Mouse (Mus musculus) lung, postnatal 36 days (tissue): ENCODE measurements around the gene Unc13d.
"Not testable (repeated sequence)": the region's sequence is repeated elsewhere in the genome, so short reads cannot be mapped to it uniquely, and the experiment has no call there.

Experiments
- DNase-seq: peaks from one replicate; pipeline ENCODE4 v3.0.0; 2022; ENCODE audit warnings: mixed read lengths

The Unc13d gene

GRCm38 (mm10) chr11:116077446-116078204 lies at the start of gene Unc13d:
Unc13d (minus strand) TSS chr11:116077961.
- peak; percentile 85 for DNase-seq

DNA sequence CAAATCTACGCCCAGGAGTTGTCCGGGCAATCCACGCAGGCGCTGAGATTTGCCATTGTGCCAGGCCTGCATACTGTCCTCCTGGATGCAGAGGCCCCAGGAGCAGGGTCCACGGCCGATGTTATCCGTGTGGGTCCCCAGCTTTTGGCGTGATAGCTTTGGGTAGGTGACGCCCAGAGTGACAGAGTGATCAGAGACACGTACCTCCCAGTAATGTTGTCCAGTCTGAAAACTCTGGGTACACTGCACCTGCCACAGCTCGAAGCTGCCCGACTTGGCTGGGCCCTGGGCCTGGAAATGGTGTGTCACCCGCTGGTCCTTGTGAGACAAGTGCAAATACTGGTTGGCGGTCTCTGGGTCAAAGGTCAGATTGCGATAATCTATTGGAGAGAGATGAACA lies 48.5 kb upstream of the Unc13d start:
- no peak for DNase-seq

DNA sequence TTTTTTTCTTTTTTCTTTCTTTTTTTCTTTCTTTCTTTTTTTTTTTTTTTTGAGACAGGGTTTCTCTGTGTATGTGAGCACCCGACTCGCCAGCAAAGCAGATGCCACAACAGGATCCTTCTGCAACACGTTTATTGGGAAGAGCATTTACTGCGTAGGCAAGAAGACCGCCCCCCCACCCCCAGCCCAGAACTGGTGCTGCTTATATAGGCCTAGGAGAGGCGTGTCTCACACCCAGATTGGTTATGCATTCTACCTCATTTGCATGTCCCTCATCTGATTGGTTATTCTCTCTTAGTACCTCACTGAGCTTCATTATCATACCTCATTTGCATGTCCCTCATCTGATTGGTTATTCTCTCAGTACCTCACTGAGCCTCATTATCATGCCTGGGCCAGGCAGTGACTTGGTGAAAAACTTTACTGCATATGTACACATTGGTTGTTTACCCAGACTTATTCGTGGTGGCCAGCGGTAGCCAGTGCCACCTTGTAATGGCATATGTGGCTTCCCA lies 44.0 kb upstream of the Unc13d start:
- DNase-seq: not testable (repeated sequence)

GRCm38 (mm10) chr11:116117819-116118218 lies 40.1 kb upstream of the Unc13d start:
- peak; percentile 43 for DNase-seq

DNA sequence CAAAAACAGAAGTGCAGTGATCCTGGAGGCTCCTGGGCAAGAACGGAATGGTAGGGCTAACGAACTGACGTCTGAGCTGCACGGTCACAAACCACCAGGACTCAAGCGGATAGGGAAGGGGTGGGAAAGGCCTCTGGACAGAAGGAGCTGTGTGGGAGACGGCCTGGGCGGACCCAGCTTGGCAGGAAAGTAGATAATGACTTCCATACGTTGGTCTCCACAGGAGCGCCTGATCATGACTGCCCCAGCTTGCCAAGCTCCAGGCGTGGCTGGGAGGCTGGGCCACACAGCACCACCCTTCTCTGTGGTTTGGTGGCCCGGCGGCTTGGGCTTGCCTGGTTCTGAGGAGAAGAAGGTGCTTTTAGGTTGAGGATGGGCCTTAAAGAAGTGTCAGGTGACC lies 39.5 kb upstream of the Unc13d start:
- no peak for DNase-seq

DNA sequence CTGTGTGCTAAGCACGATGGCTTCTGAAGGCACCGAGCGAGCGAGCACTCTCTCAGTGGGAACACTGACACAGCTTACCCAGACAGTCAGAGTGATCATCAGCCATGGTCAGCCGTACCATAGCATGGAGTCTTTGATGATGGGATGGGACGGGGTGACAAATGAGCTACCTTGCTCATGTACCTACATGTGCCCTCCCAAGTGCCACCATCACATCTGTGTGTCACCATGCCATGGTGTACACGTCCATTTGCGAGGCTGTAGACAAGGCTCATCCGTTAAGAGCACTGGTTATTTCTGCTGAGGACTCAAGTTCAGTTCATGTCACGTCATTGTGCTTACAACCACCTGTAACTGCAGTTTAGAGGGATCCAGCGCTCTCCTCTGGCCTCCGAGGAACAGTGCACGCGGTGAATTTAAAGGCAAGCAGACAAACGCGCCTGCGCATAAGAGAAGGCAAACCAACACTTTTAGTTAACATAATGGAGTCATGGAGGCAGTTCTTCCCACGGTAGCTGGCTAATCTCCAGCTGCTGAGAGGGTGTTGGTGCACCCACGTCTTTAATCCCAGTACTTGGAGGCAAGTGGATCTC lies 33.9 kb upstream of the Unc13d start:
- DNase-seq: peak; percentile 35

GRCm38 (mm10) chr11:116111067-116111466 lies 33.3 kb upstream of the Unc13d start:
- no peak for DNase-seq

- peak; percentile 74 for DNase-seq
Observed at GRCm38 (mm10) chr11:116110540-116110939, 32.8 kb upstream of the Unc13d start.

GRCm38 (mm10) chr11:116110131-116110530 lies 32.4 kb upstream of the Unc13d start:
- peak; percentile 79 for DNase-seq

DNA sequence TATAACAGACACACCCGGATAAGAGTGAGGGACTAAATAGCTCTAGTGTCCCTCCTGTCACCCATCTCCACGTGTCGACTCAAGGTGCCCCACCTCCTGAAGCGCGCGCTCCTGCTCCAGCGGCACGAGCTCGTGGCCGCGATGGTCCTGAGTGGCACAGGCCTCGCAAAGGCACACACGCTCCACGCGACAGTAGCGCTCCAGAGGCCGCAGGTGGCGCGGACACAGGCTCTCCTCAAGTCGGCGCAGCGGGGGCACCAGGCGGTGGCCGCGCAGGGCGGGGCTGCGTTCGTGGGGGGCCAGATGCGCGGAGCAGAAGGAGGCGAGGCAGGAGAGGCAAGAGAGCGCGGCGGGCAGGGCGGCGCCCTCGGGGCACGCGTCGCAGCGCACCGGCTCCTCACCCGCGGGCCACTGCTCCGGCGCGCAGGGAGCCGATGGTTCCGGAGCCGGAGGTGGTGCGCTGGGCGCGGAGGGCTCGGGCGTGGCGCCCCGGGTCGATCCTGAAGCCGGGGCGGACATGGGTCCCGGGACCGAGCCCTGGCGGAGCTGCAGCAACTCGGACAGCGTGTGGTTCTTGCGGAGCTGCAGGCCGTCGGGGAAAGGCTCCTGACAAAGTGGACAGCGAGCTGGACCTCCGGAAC lies 31.8 kb upstream of the Unc13d start:
- no peak for DNase-seq

GRCm38 (mm10) chr11:116108464-116109137 lies 30.8 kb upstream of the Unc13d start:
- peak; percentile 71 for DNase-seq

DNA sequence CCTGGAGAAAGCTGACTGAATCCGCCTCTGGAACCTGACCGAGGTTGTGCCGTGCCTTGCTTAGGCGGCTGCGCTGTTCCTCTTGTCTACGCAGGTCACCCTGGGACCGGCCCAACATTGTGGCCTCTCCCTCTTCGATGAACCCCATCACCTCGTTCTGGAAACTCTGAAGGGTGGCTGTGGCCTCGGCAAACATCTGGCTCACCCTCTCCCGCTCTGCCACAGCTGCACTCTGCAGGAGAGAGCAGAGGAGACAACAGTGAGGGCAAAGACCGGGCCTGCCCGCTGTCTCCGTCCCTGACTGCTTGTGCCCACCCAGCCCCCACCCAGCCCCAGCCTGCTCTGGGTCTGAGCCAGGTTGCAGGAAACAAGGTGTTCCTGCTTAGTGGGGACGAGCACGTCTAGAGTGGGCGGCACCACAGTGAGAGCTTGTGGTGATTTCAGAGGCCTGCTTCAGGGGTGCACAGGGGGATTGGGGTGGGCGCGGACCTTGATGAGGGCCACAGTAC lies 30.1 kb upstream of the Unc13d start:
- DNase-seq: no peak

DNA sequence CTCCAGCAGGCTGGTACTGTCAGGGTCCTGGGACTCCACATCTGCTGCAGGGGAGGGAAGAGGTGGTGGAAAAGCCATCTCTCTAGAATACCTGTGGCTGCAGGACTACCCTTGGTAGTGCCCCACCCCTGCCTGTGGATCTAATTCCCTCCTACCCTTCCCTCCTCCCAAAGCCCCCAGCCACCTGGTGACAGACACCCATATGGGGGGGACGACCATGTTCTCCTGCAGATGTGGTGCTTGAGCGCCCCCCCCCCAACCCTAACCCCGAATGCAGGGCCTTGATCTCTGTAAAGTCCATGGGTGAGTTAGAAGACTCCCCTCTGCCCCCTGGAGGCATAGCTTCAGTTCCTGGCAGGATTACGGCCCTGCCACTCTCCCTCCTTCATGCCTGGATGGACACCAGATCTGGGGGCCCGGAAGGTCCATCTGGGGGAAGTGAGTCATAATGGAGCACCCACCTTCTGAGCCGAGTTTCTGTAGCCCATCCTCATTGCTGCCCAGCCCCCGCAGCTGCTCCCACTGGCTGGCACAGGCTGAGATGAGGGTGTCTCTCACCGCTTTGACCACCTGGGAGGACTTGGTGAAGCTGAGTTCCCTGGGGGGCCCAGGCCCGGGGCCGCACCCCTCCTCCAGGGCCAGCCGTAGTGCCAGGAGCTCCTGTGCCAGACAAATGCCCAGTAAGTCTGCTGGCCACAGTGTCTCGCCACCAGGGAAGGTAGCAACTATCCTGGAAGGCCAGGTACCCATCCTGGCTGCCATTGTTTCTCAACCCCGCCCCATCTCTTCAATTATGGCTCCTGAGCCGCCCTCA lies 29.4 kb upstream of the Unc13d start:
- no peak for DNase-seq

GRCm38 (mm10) chr11:116106154-116106962 lies 28.6 kb upstream of the Unc13d start:
- DNase-seq: no peak

- no peak for DNase-seq
Observed at GRCm38 (mm10) chr11:116105065-116105464, 27.3 kb upstream of the Unc13d start.

- peak; percentile 81 for DNase-seq
Observed at GRCm38 (mm10) chr11:116104006-116104646, 26.4 kb upstream of the Unc13d start.

DNA sequence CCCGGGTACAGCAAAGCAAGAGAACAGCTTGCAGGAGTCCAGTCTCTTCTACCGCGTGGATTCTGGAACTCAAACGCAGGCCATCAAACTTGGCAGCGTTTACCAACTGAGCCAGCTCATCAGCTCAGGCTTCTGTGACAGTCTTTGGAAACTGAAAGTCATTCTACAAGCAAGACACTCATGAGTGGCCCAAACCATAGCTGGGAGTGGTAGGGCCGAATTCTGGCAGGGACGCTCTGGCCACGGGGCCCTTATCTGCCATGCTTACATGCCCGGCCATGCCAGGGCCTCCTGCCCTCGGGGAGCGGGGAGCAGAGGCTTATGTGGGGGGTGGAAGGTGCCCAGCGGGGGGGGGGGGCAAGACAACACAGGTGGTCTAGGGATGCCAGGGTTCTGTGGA lies 25.8 kb upstream of the Unc13d start:
- no peak for DNase-seq

GRCm38 (mm10) chr11:116102472-116102871 lies 24.7 kb upstream of the Unc13d start:
- DNase-seq: no peak

GRCm38 (mm10) chr11:116101931-116102381 lies 24.2 kb upstream of the Unc13d start:
- DNase-seq: peak; percentile 65

- no peak for DNase-seq
Observed at GRCm38 (mm10) chr11:116100839-116101238, 23.1 kb upstream of the Unc13d start.

- DNase-seq: peak; percentile 88
Observed at GRCm38 (mm10) chr11:116100385-116100784, 22.6 kb upstream of the Unc13d start.
